Mouse (Mus musculus): ENCODE measurements around the gene Tsc1.

DNA sequence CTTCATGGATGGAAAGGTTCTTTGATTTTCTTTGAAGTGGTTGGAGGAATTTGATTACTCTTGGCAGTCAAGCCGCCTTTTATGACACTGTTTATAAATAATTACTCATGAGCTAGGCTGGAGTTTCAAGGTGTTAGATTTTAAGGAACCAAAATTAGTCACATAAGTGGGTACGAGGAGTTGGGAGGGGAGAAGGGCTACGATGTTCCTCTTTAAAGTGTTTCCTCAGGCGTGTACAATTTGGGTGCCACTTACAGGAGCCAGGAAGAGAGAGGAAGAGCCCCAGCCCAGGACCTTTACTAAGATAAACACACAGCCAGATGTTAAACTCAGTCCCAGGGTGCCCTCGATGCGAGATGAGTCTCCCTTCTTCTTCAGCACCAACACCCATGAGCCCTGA, 65.8 kb downstream of the Tsc1 start:
- TF ChIP-seq CTCF (IDR thresholded peaks at IDR 0.05; ENCODE audit: low read depth): no peak
- TF ChIP-seq EP300 (IDR thresholded peaks at IDR 0.05; ENCODE audit: low read depth): no peak

Measured in heart, postnatal 0 days (tissue).